Mouse (Mus musculus) thymus, adult 2 months (tissue): ENCODE measurements at regions not wholly inside any gene's neighbourhood (a gene's known extent, or its start where the extent isn't known, plus 50 kb on each side); places are given as distances from the start of the nearest gene placed in this dataset.

Experiments
- DNase-seq: peaks from one replicate; pipeline ENCODE4 v3.0.0; 2021
- H3K27ac ChIP-seq: fragments of 200-500 bp; 2 replicates; pipeline ENCODE4 v1.5.1; 2012; ENCODE audit warnings: low read length, control low read depth; ENCODE audit not compliant: control insufficient read depth, insufficient read depth
- H3K27me3 ChIP-seq: fragments of 200-500 bp; 2 replicates; pipeline ENCODE4 v1.6.1; 2012; ENCODE audit warnings: mild to moderate bottlenecking, low read length, moderate library complexity, mixed read lengths; ENCODE audit not compliant: control insufficient read depth, insufficient read depth
- H3K36me3 ChIP-seq: fragments of 200-500 bp; 2 replicates; pipeline ENCODE4 v1.6.1; 2012; ENCODE audit warnings: mild to moderate bottlenecking, low read length, moderate library complexity; ENCODE audit not compliant: control insufficient read depth, insufficient read depth
- H3K4me1 ChIP-seq: fragments of 200-500 bp; replicated peaks from 2 replicates; pipeline ENCODE4 v1.6.1; 2012; ENCODE audit warnings: low read length; ENCODE audit not compliant: control insufficient read depth, insufficient read depth
- H3K4me3 ChIP-seq: fragments of 200-500 bp; 2 replicates; pipeline ENCODE4 v1.5.1; 2012; ENCODE audit warnings: mild to moderate bottlenecking, low read length, control low read depth, moderate library complexity; ENCODE audit not compliant: control insufficient read depth, insufficient read depth
- CTCF ChIP-seq: fragments of 200-500 bp; IDR thresholded peaks from 2 replicates; pipeline ENCODE4 v1.5.1; 2012; ENCODE audit warnings: mild to moderate bottlenecking, control low read depth, low read length, moderate library complexity, borderline replicate concordance; ENCODE audit not compliant: control insufficient read depth, poor library complexity, insufficient read depth; ENCODE audit errors: extremely low read depth
- POLR2A ChIP-seq: fragments of 200-500 bp; IDR thresholded peaks from 2 replicates; pipeline ENCODE4 v1.6.1; 2012; ENCODE audit warnings: mild to moderate bottlenecking, low read length, control low read depth, moderate library complexity; ENCODE audit not compliant: control insufficient read depth, poor library complexity, insufficient read depth; ENCODE audit errors: extremely low read depth
- WGBS: fragments of 180-500 bp; shearing (Covaris S2); methylation state at CpG from one replicate; pipeline ENCODE4 v1.1.7; 2018; 5-methylcytosine and 5-hydroxymethylcytosine counted together

DNA sequence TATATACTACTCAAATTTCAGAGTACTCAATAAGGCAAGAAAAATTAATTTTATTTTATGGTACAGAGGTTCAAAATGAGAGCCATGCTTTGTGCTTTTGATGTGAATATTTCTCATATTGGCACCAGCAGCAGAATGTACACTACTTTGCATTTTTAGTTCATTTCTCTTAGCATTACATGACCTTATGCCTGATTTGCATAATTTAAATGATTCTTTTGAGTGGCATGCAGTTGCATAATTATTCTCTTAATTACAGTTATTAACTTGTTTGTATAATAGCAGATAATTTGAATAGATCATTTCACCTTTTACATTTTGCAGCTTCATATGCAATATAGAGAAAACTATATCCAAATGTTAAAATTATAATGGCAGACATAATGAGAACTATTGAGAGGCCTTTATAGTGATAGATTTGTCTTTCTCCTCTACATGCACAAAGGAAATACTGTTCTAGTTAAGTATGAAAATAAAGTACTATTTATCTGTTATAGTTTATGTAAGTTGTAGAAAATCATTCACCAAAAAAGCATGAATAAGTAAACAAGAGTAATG is 374.6 kb downstream of the Tmem161b start:
- Histone ChIP-seq H3K27me3 (no peaks in the 10 kb centered on the region), H3K4me3 (no peak overlapping the region), H3K27ac (no peak overlapping the region), H3K4me1 (no peaks in the 10 kb centered on the region), H3K36me3 (no peaks in the 10 kb centered on the region)
- DNase-seq, result no peak
- no peak for TF ChIP-seq CTCF
- no peak for TF ChIP-seq POLR2A

DNA sequence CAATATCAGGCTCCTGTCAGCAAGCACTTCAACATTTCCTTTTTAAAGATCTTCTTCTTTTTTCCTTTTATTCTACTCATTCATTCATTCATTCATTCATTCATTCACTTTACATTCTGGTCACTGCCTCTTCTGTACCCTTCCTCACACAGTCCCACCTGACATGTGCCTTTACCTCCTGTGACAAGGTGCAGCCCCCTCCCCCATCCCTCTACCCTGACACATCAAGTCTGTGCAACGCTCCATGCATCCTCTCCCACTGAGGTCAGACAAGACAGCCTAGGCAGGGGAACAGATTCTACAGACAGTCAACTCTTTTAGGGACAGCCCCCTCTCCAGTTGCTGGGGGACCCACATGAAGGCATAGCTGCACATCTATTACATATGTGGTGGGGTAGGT is 380.5 kb downstream of the Tmem161b start:
- WGBS, result 87% methylated on average over 1 of the region's 1 CpGs
- Histone ChIP-seq H3K36me3 (no peaks in the 10 kb centered on the region), H3K4me1 (no peaks in the 10 kb centered on the region), H3K4me3 (no peak overlapping the region), H3K27me3 (no peaks in the 10 kb centered on the region), H3K27ac (no peak overlapping the region)
- TF ChIP-seq POLR2A (no peak), CTCF (no peak)
- no peak for DNase-seq

DNA sequence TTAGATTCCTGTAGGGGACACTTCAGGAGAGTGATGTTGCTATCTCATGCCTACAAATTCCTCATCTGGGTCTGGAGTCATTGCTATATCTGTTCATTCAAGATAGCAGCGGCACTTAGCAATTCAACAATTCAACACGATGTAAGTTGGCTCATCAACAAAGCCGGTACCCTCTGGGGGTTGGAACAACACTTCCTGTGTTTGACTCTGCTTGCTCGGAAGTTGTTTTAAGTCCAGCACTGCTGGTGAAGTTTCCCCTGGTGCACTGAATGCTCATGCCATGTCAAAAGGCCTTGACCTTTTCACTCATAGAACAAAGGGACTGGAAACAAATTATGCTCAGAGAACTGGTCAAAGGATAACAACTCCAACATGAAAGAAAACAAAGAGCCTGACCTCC is 390.4 kb downstream of the Tmem161b start:
- WGBS, result 54% methylated on average over 4 of the region's 4 CpGs
- H3K27ac ChIP-seq, result no peak overlapping the region
- H3K4me3 ChIP-seq, result no peak overlapping the region
- no peaks in the 10 kb centered on the region for H3K36me3 ChIP-seq
- no peaks in the 10 kb centered on the region for H3K4me1 ChIP-seq
- DNase-seq, result peak; percentile 18
- TF ChIP-seq CTCF (no peak), POLR2A (no peak)
- H3K27me3 ChIP-seq, result no peaks in the 10 kb centered on the region

DNA sequence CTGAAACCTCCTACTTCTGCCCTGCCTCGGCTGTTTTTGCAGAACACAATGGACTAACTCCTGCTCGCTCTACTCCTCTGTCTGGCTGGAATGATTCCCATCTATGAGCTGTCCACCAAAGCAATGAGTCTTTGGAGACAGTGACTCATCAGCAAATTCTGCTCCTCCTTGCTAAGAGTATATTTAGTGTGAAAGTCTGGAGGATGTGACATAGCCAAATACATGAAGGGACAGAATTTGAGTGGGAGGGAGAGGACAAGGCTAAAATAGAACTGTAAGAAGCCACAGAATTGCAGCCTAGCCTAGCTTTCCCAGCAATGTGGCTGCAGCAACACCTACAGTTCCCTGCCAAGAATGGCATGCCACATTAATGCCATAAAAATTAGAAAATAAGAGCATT is 390.9 kb downstream of the Tmem161b start:
- H3K36me3 ChIP-seq, result no peaks in the 10 kb centered on the region
- H3K27ac ChIP-seq, result no peak overlapping the region
- WGBS, result 69% methylated on average over 2 of the region's 2 CpGs
- TF ChIP-seq CTCF (no peak), POLR2A (no peak)
- H3K4me3 ChIP-seq, result no peak overlapping the region
- no peaks in the 10 kb centered on the region for H3K27me3 ChIP-seq
- no peak for DNase-seq
- no peaks in the 10 kb centered on the region for H3K4me1 ChIP-seq

DNA sequence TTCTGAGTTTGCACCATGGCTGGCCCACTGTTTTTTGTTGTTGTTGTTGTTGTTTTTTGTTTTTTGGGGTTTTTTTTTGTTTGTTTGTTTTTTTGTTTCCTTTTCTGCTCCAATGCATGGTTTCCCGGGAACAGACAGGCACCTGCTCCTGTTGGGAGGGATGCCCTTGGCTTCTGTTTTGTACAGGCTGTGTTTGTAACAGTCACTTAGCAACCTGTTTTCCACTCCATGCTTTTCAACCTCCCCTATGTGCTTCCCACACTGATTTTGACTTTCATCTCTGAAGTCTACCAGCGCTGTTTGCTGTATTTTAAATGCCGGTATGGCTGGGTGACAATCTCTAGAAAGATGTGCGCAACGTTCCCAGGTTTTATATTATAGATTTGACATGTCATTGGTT is 402.6 kb downstream of the Tmem161b start:
- H3K4me1 ChIP-seq, result no peaks in the 10 kb centered on the region
- DNase-seq, result no peak
- no peak overlapping the region for H3K4me3 ChIP-seq
- no peak overlapping the region for H3K27ac ChIP-seq
- WGBS, result 94% methylated on average over 5 of the region's 5 CpGs
- TF ChIP-seq CTCF (no peak), POLR2A (no peak)
- H3K27me3 ChIP-seq, result no peaks in the 10 kb centered on the region
- no peaks in the 10 kb centered on the region for H3K36me3 ChIP-seq

DNA sequence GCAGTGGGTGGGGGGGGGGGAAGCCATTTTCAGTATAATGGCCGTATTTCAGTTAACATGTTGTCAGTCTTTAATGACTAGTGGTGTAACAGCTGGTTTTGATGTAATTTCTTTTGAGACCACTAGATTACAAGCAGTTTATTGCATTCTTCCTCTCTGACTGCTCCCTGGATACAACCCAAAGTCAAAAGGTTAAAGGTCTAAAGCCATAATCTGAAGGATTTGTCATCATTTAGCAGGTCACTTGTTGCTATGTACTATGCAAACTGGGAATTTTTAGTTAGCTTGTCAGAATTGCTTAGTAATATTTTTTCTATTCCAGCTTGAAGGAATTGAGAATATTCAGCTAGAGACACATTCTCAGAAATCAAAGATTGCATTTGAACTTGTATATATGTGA is 403.4 kb downstream of the Tmem161b start:
- DNase-seq, result no peak
- no peaks in the 10 kb centered on the region for H3K36me3 ChIP-seq
- H3K4me3 ChIP-seq, result no peak overlapping the region
- H3K27me3 ChIP-seq, result no peaks in the 10 kb centered on the region
- H3K4me1 ChIP-seq, result no peaks in the 10 kb centered on the region
- H3K27ac ChIP-seq, result no peak overlapping the region
- TF ChIP-seq POLR2A, result no peak
- WGBS, result 86% methylated on average over 1 of the region's 1 CpGs

DNA sequence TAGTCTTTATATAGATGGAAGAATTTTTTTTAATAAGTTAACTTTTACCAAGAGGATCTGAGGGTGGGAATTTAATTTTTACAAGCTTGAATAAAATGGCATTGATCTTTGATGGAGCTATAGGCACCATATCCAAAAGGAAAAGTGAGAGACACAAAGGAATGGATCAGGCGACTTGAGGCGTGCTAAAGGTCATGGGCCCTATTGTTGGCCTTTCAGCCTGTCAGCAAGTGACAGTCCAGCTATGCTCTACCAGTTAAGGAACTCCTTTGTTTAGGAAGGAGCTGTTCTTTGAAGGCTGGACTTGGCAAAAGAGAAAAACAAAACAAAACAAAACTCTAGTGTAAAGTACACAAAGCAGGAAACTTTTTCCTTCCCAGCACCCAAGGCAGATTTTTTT is 403.8 kb downstream of the Tmem161b start:
- no peak for DNase-seq
- H3K27me3 ChIP-seq, result no peaks in the 10 kb centered on the region
- 91% methylated on average over 2 of the region's 2 CpGs for WGBS
- H3K4me3 ChIP-seq, result no peak overlapping the region
- H3K36me3 ChIP-seq, result no peaks in the 10 kb centered on the region
- H3K27ac ChIP-seq, result no peak overlapping the region
- no peak for TF ChIP-seq POLR2A
- TF ChIP-seq CTCF, result no peak
- no peaks in the 10 kb centered on the region for H3K4me1 ChIP-seq
